Mouse (Mus musculus) spleen, embryonic (tissue): Measurements from ENCODE around the gene Hmgb1.

Source experiments
- CTCF ChIA-PET: fragments of 350-600 bp; sonication (Branson Sonifier 250); formaldehyde crosslinking; loops from one replicate; lab custom pipeline; 2022; lab: Charles Lee

Gene Hmgb1

GRCm38 (mm10) chr5:149068745-149069144, 115.5 kb downstream of the Hmgb1 start:
- CTCF ChIA-PET = no interaction called here

DNA sequence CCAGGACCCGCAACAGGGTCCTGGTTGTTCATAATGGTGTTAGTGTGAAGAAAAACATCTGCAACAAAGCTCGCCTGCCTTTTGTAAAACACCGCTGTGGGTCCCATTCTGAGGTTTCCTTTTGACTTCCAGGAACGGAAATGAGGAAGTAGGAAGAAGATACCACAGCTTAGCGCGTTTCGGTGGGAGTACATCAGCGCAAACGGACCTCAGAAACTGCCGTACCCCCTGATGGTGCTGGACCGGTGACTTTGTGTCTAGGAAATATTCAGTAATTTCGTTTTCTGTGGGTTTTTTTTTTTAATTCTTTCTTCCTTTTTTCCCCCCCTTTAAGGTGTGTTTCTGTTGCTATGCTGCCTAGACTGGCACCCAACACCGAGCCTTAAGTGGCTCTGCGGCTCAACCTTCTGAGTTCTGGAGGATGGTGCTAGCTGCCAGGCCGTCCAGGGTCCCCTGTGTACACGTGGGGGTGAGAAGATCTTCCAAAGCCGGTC, 116.0 kb downstream of the Hmgb1 start:
- CTCF ChIA-PET = interaction anchor here (0.7 kb wide), 1 partner anchor 9 kb away, joined by 3 read pairs; no protein-coding TSS in a partner anchor

- CTCF ChIA-PET = interaction anchor here (0.7 kb wide), 1 partner anchor 9 kb away, joined by 3 read pairs; no protein-coding TSS in a partner anchor
These were observed 116.8 kb downstream of the Hmgb1 start for GRCm38 (mm10) chr5:149067501-149067961.

DNA sequence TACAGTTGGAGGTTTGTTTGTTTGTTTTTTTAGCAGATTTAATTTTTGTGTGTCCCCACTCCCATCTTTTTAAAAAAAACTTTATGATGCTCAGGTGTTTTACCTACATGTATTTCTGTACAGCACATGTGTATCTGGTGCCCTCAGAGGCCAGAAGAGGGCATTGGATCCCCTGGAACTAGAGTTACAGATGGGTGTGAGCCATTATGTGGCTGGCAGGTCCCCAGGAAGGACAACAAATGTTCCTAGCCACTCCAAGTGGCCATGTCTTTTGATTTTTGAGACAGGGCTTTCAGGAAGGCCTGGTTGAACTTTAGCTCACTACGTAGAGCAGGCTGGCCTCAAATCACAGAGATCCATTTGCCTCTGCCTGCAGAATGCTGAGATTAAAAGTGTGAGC, 121.5 kb downstream of the Hmgb1 start:
- CTCF ChIA-PET = no interaction called here

- CTCF ChIA-PET = no interaction called here
These were observed 130.7 kb downstream of the Hmgb1 start for GRCm38 (mm10) chr5:149053352-149054168.

DNA sequence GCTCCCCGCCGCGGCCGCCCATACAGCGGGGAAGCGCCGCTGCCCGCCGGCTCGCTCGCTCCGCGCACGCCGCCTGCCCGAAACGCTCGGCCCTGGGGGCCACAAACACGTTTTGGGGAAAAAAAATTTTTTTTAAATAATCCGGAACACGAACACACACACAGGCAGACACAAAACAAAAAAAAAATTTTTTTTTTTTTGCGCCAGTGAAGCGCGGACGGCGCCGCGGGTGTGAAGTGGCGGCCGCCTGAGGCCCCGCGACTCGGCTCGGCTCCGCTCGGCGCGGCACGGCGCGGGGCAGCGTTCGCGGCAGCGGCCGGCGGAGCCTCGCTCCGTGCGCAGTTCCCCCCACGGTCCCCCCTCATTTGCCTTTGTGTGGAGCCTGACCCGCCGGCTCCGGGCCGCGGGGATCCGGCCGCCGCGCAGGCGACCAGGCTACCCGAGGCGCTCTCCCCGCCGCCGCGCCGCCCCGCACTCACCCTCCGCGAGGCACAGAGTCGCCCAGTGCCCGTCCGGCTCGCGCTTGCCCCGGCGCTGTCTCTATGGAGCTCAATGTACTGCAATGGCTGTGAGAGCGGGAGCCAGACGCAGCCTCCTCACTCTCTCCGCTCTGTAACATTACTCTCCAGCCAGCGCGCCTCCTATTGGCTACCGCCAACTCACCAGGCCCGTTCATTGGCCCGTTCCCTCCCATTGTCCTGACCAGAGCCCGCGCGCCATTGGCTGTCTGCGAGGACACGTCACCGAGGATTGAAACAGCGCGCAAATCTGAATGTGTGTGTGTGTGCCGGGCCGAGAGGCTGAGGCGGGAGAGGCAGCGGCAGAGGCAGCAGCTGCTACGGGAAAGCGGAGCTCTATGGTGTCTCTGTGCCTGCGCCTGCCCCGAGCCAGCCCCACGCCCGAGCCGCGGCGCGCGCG, 131.6 kb downstream of the Hmgb1 start:
- CTCF ChIA-PET = no interaction called here

DNA sequence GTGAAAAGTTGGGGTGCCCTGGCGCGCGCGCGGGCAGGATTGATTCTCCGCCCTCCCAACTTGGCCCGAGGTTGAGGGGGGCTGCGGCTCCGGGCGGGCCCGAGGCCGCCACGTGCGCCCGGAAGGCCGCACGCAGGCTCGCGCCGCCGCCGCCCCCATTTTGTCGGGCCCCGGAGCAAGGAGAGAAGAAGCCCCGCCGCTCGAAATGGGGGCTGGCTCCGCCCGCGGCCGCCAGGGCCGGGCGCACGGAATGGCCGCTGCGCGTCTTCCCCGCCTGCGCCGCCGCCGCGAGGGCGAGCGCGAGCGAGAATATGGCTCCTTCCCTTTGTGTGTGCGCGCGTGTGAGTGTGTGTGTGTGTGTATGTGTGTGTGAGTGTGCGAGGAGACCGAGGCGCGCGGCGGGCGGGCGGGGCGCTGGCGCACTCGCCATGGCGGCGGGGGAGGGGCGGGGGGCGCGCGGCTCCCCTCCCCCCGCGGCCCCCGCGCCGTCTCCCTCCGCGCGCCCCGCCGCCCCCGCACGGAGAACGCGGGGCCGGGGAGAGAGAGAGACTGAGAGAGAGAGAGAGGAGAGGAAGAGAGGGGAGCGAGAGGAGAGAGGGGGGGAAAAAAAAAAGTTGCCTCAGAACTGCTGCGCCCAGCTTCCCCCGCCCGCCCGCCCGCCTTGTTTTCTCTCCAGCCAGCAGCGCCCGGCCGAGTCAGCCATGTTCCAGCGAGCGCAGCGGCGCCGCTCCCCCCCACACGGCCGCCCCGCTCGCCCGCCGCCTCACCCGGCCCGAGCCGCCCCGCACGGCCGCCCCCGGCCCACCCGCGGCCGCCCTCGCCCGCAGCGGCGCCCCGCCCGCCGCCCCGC, 132.5 kb downstream of the Hmgb1 start:
- CTCF ChIA-PET = interaction anchor here (0.9 kb wide), 1 partner anchor 56 kb away, joined by 9 read pairs; no protein-coding TSS in a partner anchor

- CTCF ChIA-PET = interaction anchor here (0.9 kb wide), 1 partner anchor 55 kb away, joined by 9 read pairs; no protein-coding TSS in a partner anchor
These were observed 133.1 kb downstream of the Hmgb1 start for GRCm38 (mm10) chr5:149051194-149051570.

DNA sequence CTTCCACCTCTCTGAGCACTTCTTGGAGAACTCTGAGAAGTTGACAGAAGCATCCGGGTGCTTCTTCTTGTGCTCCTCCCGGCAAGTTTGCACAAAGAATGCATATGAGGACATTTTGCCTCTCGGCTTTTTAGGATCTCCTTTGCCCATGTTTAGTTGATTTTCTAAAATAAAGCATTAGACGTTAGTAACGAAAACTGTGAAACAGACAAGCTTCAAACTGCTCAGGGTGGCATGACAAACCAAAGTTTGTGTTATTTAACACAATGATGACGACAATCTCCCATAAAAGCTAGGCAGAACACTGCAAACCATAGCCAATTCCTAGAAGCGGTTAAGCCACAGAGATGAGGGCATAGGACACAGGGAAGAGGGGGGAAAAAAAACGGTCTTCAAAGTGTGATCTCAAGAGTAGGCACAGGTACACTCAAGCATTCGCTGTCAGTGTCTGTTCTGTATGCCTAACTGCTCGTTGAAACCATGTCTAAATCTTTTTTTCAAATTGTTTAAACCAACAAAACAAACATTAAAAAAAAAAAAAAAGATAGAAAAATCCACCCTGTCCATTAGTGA, 133.6 kb downstream of the Hmgb1 start:
- CTCF ChIA-PET = interaction anchor here (0.9 to 1.9 kb wide), 2 partner anchors 54 to 98 kb away, joined by 9 to 14 read pairs; no protein-coding TSS in a partner anchor

- CTCF ChIA-PET = interaction anchor here (0.7 to 1.9 kb wide), 4 partner anchors 47 to 147 kb away, joined by 3 to 14 read pairs (median 4); no protein-coding TSS in a partner anchor
These were observed 134.9 kb downstream of the Hmgb1 start for GRCm38 (mm10) chr5:149049435-149049834.

GRCm38 (mm10) chr5:149048961-149049360, 135.3 kb downstream of the Hmgb1 start:
- CTCF ChIA-PET = interaction anchor here (0.7 to 1.9 kb wide), 4 partner anchors 46 to 147 kb away, joined by 3 to 14 read pairs (median 4); no protein-coding TSS in a partner anchor

DNA sequence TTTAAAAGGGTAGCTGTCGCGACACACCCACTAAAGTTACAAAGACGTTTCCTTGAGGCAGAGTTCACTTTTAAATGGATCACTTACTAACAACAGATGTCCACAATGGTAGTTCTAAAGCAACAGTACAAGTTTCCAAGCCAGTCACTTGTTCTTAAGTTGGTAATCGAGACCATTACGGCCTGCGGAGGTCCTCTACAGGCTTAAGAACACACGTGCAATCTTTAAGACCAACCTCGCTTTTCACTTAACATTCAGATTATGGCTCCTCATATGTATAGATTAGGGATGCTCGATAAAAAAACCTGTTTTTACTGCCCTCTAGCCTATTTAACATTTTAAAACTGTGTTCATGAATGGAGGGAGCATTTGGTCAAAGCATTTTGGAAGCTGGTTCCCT, 137.6 kb downstream of the Hmgb1 start:
- CTCF ChIA-PET = interaction anchor here (0.6 kb wide), 1 partner anchor 495 kb away, joined by 3 read pairs; no protein-coding TSS in a partner anchor

DNA sequence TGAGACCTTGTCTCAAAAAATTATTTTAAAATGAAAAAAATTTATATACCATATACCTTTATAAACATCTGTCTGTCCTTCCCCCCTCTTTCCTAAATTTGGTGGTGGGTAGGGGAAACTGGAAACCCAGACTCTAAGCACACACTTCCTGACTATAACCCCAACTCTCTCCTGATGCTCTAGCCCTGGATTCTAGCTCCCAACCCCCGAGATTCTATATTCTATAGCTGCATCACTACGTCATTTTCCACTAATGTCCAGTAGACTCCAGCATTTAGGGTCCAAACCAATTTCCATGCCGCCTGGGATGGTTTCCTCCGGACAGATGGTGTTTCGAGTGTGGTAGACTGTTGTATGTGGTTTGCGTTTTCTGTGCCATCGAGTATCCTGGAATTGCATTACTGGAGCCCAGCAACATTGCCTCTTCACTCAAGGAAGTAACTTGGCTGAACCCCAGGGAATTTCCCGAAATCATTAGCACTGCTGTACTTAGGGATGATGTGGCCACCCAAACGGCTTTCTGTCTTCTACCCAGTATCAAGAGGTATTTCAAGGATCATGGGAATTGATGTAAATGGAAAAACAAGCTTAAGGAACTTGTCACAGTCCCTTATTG, 138.7 kb downstream of the Hmgb1 start:
- CTCF ChIA-PET = interaction anchor here (0.6 kb wide), 1 partner anchor 243 kb away, joined by 3 read pairs; no protein-coding TSS in a partner anchor

- CTCF ChIA-PET = interaction anchor here (0.5 to 0.6 kb wide), 2 partner anchors 29 to 244 kb away, joined by 3 to 30 read pairs; no protein-coding TSS in a partner anchor
These were observed 139.2 kb downstream of the Hmgb1 start for GRCm38 (mm10) chr5:149045054-149045453.

GRCm38 (mm10) chr5:149044067-149044466, 140.2 kb downstream of the Hmgb1 start:
- CTCF ChIA-PET = no interaction called here

DNA sequence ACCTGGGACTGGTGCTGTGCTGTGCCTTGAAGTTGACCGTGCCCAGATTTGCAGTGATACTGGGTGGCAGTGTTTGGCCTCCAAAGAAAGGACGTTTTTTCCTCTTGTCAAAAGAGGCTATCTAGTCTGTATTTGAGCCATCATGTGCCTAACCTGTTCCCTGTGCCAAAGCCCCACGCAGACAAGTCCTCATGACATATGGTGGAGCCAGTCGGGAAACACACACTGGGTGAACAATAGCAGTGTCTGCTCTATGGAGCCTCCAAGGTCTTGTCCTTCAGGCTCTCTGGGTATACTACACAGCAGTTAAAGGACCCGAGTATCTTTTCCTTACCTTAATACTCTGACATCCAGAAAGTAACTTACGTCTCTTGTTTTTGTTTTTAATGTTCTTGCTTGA, 141.0 kb downstream of the Hmgb1 start:
- CTCF ChIA-PET = no interaction called here

GRCm38 (mm10) chr5:149039825-149040224, 144.5 kb downstream of the Hmgb1 start:
- CTCF ChIA-PET = interaction anchor here (0.7 to 1.0 kb wide), 2 partner anchors 9 to 661 kb away, joined by 5 to 9 read pairs; no protein-coding TSS in a partner anchor

DNA sequence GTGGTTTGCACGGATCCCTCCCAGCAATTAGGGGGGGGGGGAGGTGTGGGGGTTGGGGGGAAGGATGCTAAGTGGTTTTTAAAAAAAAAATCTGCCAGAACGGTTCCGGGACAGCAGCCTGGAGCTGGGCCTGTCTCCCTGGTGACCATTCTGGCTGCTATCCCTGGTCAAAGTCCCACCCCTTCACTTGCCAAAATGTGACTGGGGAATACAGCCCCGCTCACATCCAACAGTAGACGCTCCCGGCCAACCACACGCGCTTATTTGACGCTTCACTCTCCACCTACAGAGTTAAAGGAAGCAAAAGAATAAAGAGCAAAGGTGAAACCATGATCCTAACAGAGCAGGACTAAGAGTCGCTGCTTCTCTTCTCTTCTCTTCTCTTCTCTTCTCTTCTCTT, 146.6 kb downstream of the Hmgb1 start:
- CTCF ChIA-PET = interaction anchor here (0.6 kb wide), 2 partner anchors 90 to 469 kb away, joined by 4 to 7 read pairs; no protein-coding TSS in a partner anchor

DNA sequence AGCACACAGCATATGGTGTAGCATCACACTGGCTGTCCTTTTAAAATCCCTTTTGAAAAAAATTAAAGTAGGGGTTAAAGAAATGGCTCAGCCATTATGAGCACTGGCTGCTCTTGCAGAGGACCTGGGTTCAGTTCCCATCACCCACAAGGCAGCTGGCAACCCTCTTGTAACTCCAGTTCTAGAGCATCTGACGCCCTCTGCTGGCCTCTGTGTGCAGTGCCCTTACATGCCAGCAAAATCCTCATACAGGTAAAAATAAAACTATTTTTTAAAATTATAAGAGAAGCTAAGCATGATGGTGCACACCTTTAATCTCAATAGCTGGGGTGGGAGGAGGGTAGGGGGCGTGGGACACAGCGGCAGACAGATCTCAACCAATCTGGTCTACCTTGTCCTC, 147.4 kb downstream of the Hmgb1 start:
- CTCF ChIA-PET = no interaction called here
